Mouse (Mus musculus) neural tube, embryonic 15.5 days (tissue): ENCODE results near the gene Abhd12. TPM values are rescaled to one million over a fixed set of nuclear protein-coding genes. Genes with fewer than 3 reads are reported as not detected.

Experiments
- ATAC-seq: fragments of 200-750 bp; cut with Nextera tagmentation; 2 replicates; pipeline ENCODE4 v1.8.0; 2017; ENCODE audit warnings: mild to moderate bottlenecking, moderate TSS enrichment, moderate library complexity; ENCODE audit not compliant: low FRiP score
- H3K27ac ChIP-seq: fragments of 300-500 bp; sonication (generic); replicated peaks from 2 replicates; pipeline ENCODE4 v1.5.1; 2015; ENCODE audit warnings: mild to moderate bottlenecking, inconsistent platforms
- H3K27me3 ChIP-seq: fragments of 300-500 bp; sonication (generic); replicated peaks from 2 replicates; pipeline ENCODE4 v1.6.1; 2015; ENCODE audit warnings: inconsistent platforms
- H3K36me3 ChIP-seq: fragments of 300-500 bp; sonication (generic); 2 replicates; pipeline ENCODE4 v1.6.1; 2015; ENCODE audit warnings: inconsistent platforms
- H3K4me1 ChIP-seq: fragments of 300-500 bp; sonication (generic); 2 replicates; pipeline ENCODE4 v1.6.1; 2015; ENCODE audit warnings: inconsistent platforms
- H3K4me2 ChIP-seq: fragments of 300-500 bp; sonication (generic); 2 replicates; pipeline ENCODE4 v1.6.1; 2015; ENCODE audit warnings: inconsistent platforms, mild to moderate bottlenecking, moderate library complexity
- H3K4me3 ChIP-seq: fragments of 300-500 bp; sonication (generic); replicated peaks from 2 replicates; pipeline ENCODE4 v1.5.1; 2015; ENCODE audit warnings: mild to moderate bottlenecking, inconsistent platforms
- H3K9ac ChIP-seq: fragments of 300-500 bp; sonication (generic); replicated peaks from 2 replicates; pipeline ENCODE4 v1.6.1; 2015; ENCODE audit warnings: mild to moderate bottlenecking, inconsistent platforms
- H3K9me3 ChIP-seq: fragments of 300-500 bp; sonication (generic); replicated peaks from 2 replicates; pipeline ENCODE4 v1.6.1; 2016; ENCODE audit warnings: inconsistent platforms
- WGBS: fragments of 180-500 bp; shearing (Covaris S2); methylation state at CpG from one replicate; pipeline ENCODE4 v1.1.7; 2015; ENCODE audit warnings: mixed read lengths; 5-methylcytosine and 5-hydroxymethylcytosine counted together
- polyA plus RNA-seq: library from polyadenylated mRNA; unstranded; fragments of >200 nt; fragmentation: Nextera tagmentation; extraction: Ambion mirVana; gene quantifications from 2 replicates; pipeline ENCODE4 v1.2.1, GENCODE M21; 2015

Abhd12 gene
- polyA plus RNA-seq, 1 experiment from 2014 or later, result 148 TPM

DNA sequence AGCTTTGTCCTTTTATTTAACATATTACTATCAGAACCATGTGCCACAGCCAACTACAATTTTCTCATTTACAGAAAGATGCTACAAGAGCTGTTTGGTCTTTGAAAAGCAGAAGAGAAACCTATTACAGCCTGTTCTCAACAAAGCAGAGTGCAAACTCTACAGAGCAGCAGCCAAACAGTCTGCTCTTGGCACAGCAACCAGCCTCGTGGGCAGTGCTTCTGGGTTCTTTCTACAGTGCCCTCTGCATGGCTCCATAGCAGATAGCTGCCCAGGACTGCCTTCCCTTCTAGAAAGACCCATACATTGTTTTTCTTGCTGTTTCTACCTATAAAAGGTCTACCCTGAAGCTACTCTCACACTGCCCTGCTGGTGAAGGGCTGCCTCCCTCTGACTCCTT lies 59.7 kb downstream of the Abhd12 start:
- Histone ChIP-seq H3K4me3 (no peak overlapping the region), H3K27me3 (no peaks in the 10 kb centered on the region), H3K4me2 (no peak overlapping the region), H3K4me1 (peaks cover 11% of the 10 kb centered on the region; the same call in 1 of the 2 replicates), H3K27ac (peak overlapping the region; percentile 20), H3K9ac (no peak overlapping the region), H3K36me3 (peaks cover 16% of the 10 kb centered on the region; the same call in 1 of the 2 replicates), H3K9me3 (no peaks in the 10 kb centered on the region)
- 79% methylated on average over 1 of the region's 1 CpGs for WGBS
- ATAC-seq, result no peak

DNA sequence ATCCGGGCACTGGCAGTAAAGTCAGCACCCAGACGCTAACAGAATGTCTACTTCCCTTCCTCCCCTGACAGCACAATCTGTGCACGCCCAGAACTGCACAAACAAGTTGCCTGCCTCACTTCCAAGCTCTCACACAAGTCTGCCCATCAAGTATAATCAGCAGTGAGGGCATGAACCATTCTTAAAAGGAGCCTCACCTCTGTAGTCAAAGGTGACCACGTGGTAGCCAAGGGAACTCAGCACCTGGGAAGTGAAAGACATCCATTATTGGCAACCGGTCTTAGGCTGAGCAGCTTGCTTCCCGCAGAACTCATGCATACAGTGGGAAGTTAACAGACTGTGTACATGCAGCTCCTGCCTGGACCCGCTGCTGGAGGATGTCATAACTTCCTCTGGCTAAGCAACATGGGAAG lies 62.5 kb downstream of the Abhd12 start:
- Histone ChIP-seq H3K27ac (no peak overlapping the region), H3K4me1 (0 out of 2 replicates have a peak, but pooled peaks cover 5% of the 10 kb centered on the region), H3K9me3 (no peaks in the 10 kb centered on the region), H3K36me3 (peaks cover 30% of the 10 kb centered on the region), H3K4me2 (no peak overlapping the region), H3K4me3 (no peak overlapping the region), H3K27me3 (no peaks in the 10 kb centered on the region), H3K9ac (no peak overlapping the region)
- no peak; the same call in 1 of the 2 replicates for ATAC-seq
- 83% methylated on average over 7 of the region's 7 CpGs for WGBS

DNA sequence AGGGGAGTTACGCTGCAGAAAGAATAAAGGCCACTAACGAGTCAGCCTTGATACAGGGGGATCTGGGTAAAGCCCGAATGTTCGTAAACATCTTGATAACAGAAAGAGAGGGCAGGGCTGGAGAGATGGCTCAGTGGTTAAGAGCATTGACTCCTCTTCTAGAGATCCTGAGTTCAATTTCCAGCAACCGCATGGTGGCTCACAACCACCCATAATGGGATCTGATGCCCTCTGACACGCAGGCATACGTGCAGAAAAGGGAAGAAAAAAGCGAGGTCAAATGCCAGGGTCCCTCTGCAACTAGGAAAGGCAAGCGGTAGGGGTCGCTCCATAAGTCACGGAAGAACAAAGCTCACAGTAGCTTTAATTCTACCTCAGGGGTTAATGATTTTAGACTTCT lies 63.4 kb downstream of the Abhd12 start:
- Histone ChIP-seq H3K4me1 (0 out of 2 replicates have a peak, but pooled peaks cover 2% of the 10 kb centered on the region), H3K36me3 (peaks cover 33% of the 10 kb centered on the region), H3K4me3 (no peak overlapping the region), H3K9me3 (no peaks in the 10 kb centered on the region), H3K27ac (no peak overlapping the region), H3K4me2 (no peak overlapping the region), H3K27me3 (no peaks in the 10 kb centered on the region), H3K9ac (no peak overlapping the region)
- WGBS, result 58% methylated on average over 11 of the region's 11 CpGs
- no peak for ATAC-seq

- Histone ChIP-seq H3K27ac (no peak overlapping the region), H3K27me3 (no peaks in the 10 kb centered on the region), H3K4me1 (0 out of 2 replicates have a peak, but pooled peaks cover under 1% of the 10 kb centered on the region), H3K36me3 (peaks cover 35% of the 10 kb centered on the region), H3K4me2 (no peak overlapping the region), H3K9ac (no peak overlapping the region), H3K4me3 (no peak overlapping the region), H3K9me3 (no peaks in the 10 kb centered on the region)
- ATAC-seq, result no peak
- 86% methylated on average over 12 of the region's 12 CpGs for WGBS
Observed at GRCm38 (mm10) chr2:150839686-150840471, 64.7 kb downstream of the Abhd12 start.

DNA sequence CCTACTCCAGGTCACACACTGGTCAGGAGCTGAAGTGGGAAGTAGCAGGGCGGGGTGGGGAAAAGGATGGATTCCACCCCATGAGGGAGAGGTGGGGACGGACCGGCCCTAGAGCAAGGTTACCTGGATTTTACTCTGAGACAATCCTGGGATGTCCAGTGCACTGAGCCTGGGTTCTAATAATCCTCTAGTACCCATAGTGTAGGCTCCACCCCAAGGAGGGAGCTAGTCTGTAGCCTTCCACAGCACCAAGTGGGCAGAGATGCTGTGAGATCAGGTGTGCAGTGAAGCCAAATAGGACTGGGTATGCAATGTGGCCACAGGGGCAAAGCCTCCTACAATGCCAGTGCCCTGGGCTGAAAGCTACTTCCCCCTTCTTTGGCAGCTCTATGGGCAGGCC lies 66.8 kb downstream of the Abhd12 start:
- H3K9me3 ChIP-seq, result no peaks in the 10 kb centered on the region
- H3K4me3 ChIP-seq, result no peak overlapping the region
- 96% methylated on average over 3 of the region's 3 CpGs for WGBS

GRCm38 (mm10) chr2:150836906-150837305 lies 67.6 kb downstream of the Abhd12 start:
- H3K4me1 ChIP-seq, result no peaks in the 10 kb centered on the region
- no peak overlapping the region for H3K4me3 ChIP-seq
- H3K27me3 ChIP-seq, result no peaks in the 10 kb centered on the region
- peaks cover 52% of the 10 kb centered on the region for H3K36me3 ChIP-seq
- H3K4me2 ChIP-seq, result no peak overlapping the region
- no peak overlapping the region for H3K27ac ChIP-seq
- 78% methylated on average over 15 of the region's 15 CpGs for WGBS
- no peak for ATAC-seq
- H3K9ac ChIP-seq, result no peak overlapping the region
- H3K9me3 ChIP-seq, result no peaks in the 10 kb centered on the region

More for the DNA sequence above, 66.8 kb downstream of the Abhd12 start:
- no peak overlapping the region for H3K4me2 ChIP-seq
- ATAC-seq, result no peak
- no peak overlapping the region for H3K27ac ChIP-seq
- H3K9ac ChIP-seq, result no peak overlapping the region
- no peaks in the 10 kb centered on the region for H3K4me1 ChIP-seq
- H3K27me3 ChIP-seq, result no peaks in the 10 kb centered on the region
- H3K36me3 ChIP-seq, result peaks cover 48% of the 10 kb centered on the region

- Histone ChIP-seq H3K4me1 (no peaks in the 10 kb centered on the region), H3K4me2 (no peak overlapping the region), H3K36me3 (peaks cover 62% of the 10 kb centered on the region), H3K27ac (no peak overlapping the region), H3K4me3 (no peak overlapping the region), H3K9me3 (no peaks in the 10 kb centered on the region), H3K27me3 (no peaks in the 10 kb centered on the region), H3K9ac (no peak overlapping the region)
- ATAC-seq, result no peak
- 96% methylated on average over 4 of the region's 4 CpGs for WGBS
Observed at GRCm38 (mm10) chr2:150835975-150836374, 68.6 kb downstream of the Abhd12 start.

DNA sequence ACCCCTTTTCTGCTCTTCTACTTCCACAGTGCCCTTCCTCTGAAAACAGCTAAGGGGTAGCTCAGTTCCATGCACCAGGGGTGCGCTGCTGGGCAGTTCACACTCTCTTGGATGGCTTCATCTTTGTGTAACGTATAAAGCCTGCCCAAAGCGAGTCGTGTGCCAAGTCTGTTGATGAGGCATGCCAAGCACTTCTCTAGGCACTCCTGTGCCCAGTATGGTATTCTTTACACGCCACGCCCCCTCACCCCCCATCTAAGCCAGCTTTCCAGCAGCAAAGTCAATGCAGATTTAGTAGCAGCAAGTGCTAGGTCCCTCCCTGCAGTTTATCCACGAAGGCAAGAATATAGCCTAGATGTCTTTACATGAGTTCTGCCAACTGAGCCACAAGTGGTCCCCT lies 69.9 kb downstream of the Abhd12 start:
- H3K4me1 ChIP-seq, result no peaks in the 10 kb centered on the region
- no peak overlapping the region for H3K4me2 ChIP-seq
- ATAC-seq, result no peak
- WGBS, result 91% methylated on average over 7 of the region's 7 CpGs
- H3K36me3 ChIP-seq, result peaks cover 75% of the 10 kb centered on the region
- H3K27me3 ChIP-seq, result no peaks in the 10 kb centered on the region
- H3K4me3 ChIP-seq, result no peak overlapping the region
- no peaks in the 10 kb centered on the region for H3K9me3 ChIP-seq
- H3K27ac ChIP-seq, result no peak overlapping the region
- H3K9ac ChIP-seq, result no peak overlapping the region

GRCm38 (mm10) chr2:150832029-150832428 lies 72.5 kb downstream of the Abhd12 start:
- H3K27me3 ChIP-seq, result no peaks in the 10 kb centered on the region
- 91% methylated on average over 7 of the region's 7 CpGs for WGBS
- no peak overlapping the region for H3K4me2 ChIP-seq
- peaks cover 87% of the 10 kb centered on the region for H3K36me3 ChIP-seq
- H3K27ac ChIP-seq, result no peak overlapping the region
- no peak overlapping the region for H3K4me3 ChIP-seq
- H3K9me3 ChIP-seq, result no peaks in the 10 kb centered on the region
- ATAC-seq, result no peak
- H3K9ac ChIP-seq, result no peak overlapping the region
- no peaks in the 10 kb centered on the region for H3K4me1 ChIP-seq

- ATAC-seq, result no peak
- Histone ChIP-seq H3K9me3 (no peaks in the 10 kb centered on the region), H3K36me3 (peaks cover 91% of the 10 kb centered on the region), H3K4me2 (no peak overlapping the region), H3K4me3 (no peak overlapping the region), H3K27ac (no peak overlapping the region), H3K27me3 (no peaks in the 10 kb centered on the region), H3K4me1 (no peaks in the 10 kb centered on the region), H3K9ac (no peak overlapping the region)
- WGBS, result 76% methylated on average over 3 of the region's 3 CpGs
Observed at GRCm38 (mm10) chr2:150830911-150831441, 73.6 kb downstream of the Abhd12 start.

DNA sequence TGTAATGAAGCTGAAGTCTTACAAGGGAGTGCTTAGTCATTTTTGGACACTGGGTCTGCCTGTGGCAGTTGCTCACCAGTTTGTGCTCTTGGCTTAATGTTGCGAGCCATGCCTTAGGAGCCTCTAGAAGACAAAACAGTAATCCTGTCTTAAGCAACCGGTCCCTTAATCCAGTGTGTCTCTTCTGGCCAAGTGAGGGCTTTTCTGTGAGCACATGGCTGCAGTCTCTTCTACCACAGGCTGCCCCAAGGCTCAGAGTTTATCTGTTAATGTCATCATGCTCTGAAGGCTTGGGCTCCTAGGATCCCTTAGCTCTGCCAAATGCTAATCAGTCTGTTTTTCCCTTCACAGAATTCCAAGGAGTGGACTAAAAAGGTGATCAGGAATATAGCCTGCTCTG lies 74.5 kb downstream of the Abhd12 start:
- H3K9me3 ChIP-seq, result no peaks in the 10 kb centered on the region
- H3K27me3 ChIP-seq, result no peaks in the 10 kb centered on the region
- H3K36me3 ChIP-seq, result peaks cover 96% of the 10 kb centered on the region
- no peak for ATAC-seq
- 100% methylated on average over 2 of the region's 2 CpGs for WGBS
- H3K4me3 ChIP-seq, result no peak overlapping the region
- H3K4me2 ChIP-seq, result no peak overlapping the region
- H3K9ac ChIP-seq, result no peak overlapping the region
- no peaks in the 10 kb centered on the region for H3K4me1 ChIP-seq
- H3K27ac ChIP-seq, result no peak overlapping the region

- H3K27me3 ChIP-seq, result no peaks in the 10 kb centered on the region
- H3K4me3 ChIP-seq, result no peak overlapping the region
- H3K4me2 ChIP-seq, result no peak overlapping the region
- no peak overlapping the region for H3K9ac ChIP-seq
- WGBS, result 91% methylated on average over 4 of the region's 4 CpGs
- H3K9me3 ChIP-seq, result no peaks in the 10 kb centered on the region
- no peaks in the 10 kb centered on the region for H3K4me1 ChIP-seq
- peaks cover 98% of the 10 kb centered on the region for H3K36me3 ChIP-seq
- no peak overlapping the region for H3K27ac ChIP-seq
- ATAC-seq, result no peak
Observed at GRCm38 (mm10) chr2:150828654-150829053, 75.9 kb downstream of the Abhd12 start.
